22 mouse cellular contexts compared by ENCODE assay signal in genomic region chr1:37368768-37369385, GRCm38 (mm10).
A peak's percentile ranks its signal among the peaks of the same experiment; 100 is the strongest.
DNase-seq lines count a peak whose midpoint lies in the region; TF ChIP-seq lines count a peak whose summit lies in the region.
"Had no signal": no experiment of that assay in that cellular context is flagged by ENCODE, and none has a peak within 500 bp of the region (broad histone marks: within the 10 kb centered on the region; RNA-seq: fewer than 3 reads in every experiment).

No protein-coding gene starts in this region.

- intact Hi-C loops in left cerebral cortex, adult 2 months (cut with DNase I): loop anchor here (2.0 kb wide), 1 partner anchor 18 kb away; no protein-coding TSS in a partner anchor

- TF ChIP-seq POLR2A in cortical plate, adult 2 months (IDR thresholded peaks at IDR 0.05; ENCODE audit: extremely low read depth, insufficient read depth, low read length): no peak

- H3K27ac ChIP-seq in left cerebral cortex, adult 2 months: peak overlapping the region; percentile 86
- peak overlapping the region; percentile 22; the same call in 1 of the 2 replicates for H3K27ac ChIP-seq in cortical plate, adult 2 months (ENCODE audit: insufficient read depth, low read length)
- H3K27ac ChIP-seq: embryonic facial prominence, embryonic 10.5 days; embryonic facial prominence, embryonic 15.5 days; forebrain, embryonic 12.5 days; heart, adult 2 months; hindbrain, embryonic 10.5 days; hindbrain, embryonic 15.5 days; limb, embryonic 12.5 days had no signal

- no peak for TF ChIP-seq CTCF in left cerebral cortex, adult 2 months (IDR thresholded peaks at IDR 0.05)
- TF ChIP-seq CTCF in cortical plate, adult 2 months (IDR thresholded peaks at IDR 0.05; ENCODE audit: extremely low read depth, insufficient read depth, low read length): no peak

- peak; percentile 59 to 72 for DNase-seq in adrenal gland, adult (ENCODE audit: inconsistent age in 2 of 2, low spot score in 1 of 2)
- no peak for DNase-seq in adrenal gland, postnatal 4 days (ENCODE audit: low spot score in 2 of 2)
- no peak for DNase-seq in left cerebral cortex, adult 2 months (ENCODE audit: extremely low spot score in 1 of 2, low spot score in 2 of 2)
- no peak for DNase-seq in left cerebral cortex, adult 11 months (ENCODE audit: low spot score)
- DNase-seq in right cerebral cortex, postnatal 25 days: peak; percentile 23
- DNase-seq in right cerebral cortex, postnatal 14 days: no peak
- DNase-seq in liver: no peak
- DNase-seq: forebrain, postnatal 0 days; gastrocnemius, postnatal 36 days; heart, adult 2 months; kidney, adult 11 months; kidney, postnatal 14 days; lung, postnatal 36 days; retina, postnatal 1 day had no signal

- no peak overlapping the region for H3K4me3 ChIP-seq in left cerebral cortex, adult 2 months
- H3K4me3 ChIP-seq in cortical plate, adult 2 months (ENCODE audit: insufficient read depth, low read length): no peak overlapping the region
- H3K4me3 ChIP-seq: embryonic facial prominence, embryonic 10.5 days; embryonic facial prominence, embryonic 15.5 days; forebrain, embryonic 12.5 days; heart, adult 2 months; heart, embryonic 12.5 days; hindbrain, embryonic 10.5 days; hindbrain, embryonic 15.5 days; limb, embryonic 12.5 days had no signal

- H3K4me1 ChIP-seq in cortical plate, adult 2 months (ENCODE audit: control insufficient read depth, insufficient read depth, low read length): peaks cover 11% of the 10 kb centered on the region
- H3K4me1 ChIP-seq: embryonic facial prominence, embryonic 15.5 days; forebrain, embryonic 12.5 days; hindbrain, embryonic 10.5 days; hindbrain, embryonic 15.5 days; limb, embryonic 12.5 days had no signal

Comparison
In these comparisons a context has a peak if more than half of its experiments do, and no peak if none do; other contexts are left out.
1. DNase-seq: peak in adrenal gland, adult (2 of 2) and right cerebral cortex, postnatal 25 days (single experiment); none in adrenal gland, postnatal 4 days (0 of 2), left cerebral cortex, adult 2 months (0 of 2), left cerebral cortex, adult 11 months (single experiment), right cerebral cortex, postnatal 14 days (single experiment) and liver (single experiment).